Mouse (Mus musculus): ENCODE data around the gene Oit3.

GRCm38 (mm10) chr10:59470451-59470850, 28.9 kb upstream of the Oit3 start:
- no peak for TF ChIP-seq POLR2A (IDR thresholded peaks at IDR 0.05; ENCODE audit: extremely low read depth, insufficient read depth, low read length)
- no peak for TF ChIP-seq CTCF (IDR thresholded peaks at IDR 0.05; ENCODE audit: extremely low read depth, insufficient read depth, low read length)
